Mouse (Mus musculus): ENCODE results near the gene Sema3f. TPM values are rescaled to one million over a fixed set of nuclear protein-coding genes. Genes with fewer than 3 reads are reported as not detected.

Sema3f gene
- polyA plus RNA-seq, 1 experiment from 2014 or later: 3.9 TPM

DNA sequence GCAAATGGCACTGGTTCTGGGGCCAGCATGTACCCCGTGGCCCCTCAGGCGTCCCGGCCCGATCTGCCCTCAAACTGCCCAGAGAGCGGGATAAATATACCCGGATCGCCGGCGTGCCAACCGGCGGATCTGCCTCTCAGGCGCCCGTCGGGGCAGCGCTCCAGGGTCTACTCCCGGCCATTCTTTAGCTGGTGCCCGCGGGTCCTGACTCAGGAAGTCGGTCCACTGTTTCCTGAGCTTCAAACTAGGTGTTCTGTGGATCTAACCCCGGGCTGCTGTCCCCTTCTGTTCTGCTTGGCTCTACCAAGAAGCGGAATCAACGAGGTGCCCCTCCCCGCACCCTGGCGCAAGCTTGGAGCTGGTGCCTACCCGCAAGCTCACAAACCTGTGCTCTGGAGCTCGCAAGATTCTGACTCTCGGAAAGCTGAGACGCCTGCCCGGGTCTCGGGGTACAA is 43.5 kb downstream of the Sema3f start:
- Histone ChIP-seq H3K4me1 (replicated peaks; ENCODE audit: control insufficient read depth, insufficient read depth, low read length) (peaks cover 8% of the 10 kb centered on the region), H3K4me2 (replicated peaks; ENCODE audit: low read depth) (peak overlapping the region; percentile 73), H3K9ac (ENCODE audit: low read depth, low read length) (peak overlapping the region; percentile 27; the same call in 1 of the 2 replicates), H3K36me3 (ENCODE audit: control insufficient read depth, insufficient read depth) (no peaks in the 10 kb centered on the region), H3K4me3 (ENCODE audit: low read depth, low read length) (peak overlapping the region; percentile 37), H3K27ac (ENCODE audit: low read depth, low read length) (no peak overlapping the region), H3K9me3 (ENCODE audit: control insufficient read depth) (no peaks in the 10 kb centered on the region), H3K27me3 (replicated peaks; ENCODE audit: control insufficient read depth, insufficient read depth, low read length) (peaks cover 22% of the 10 kb centered on the region)
- 2% methylated on average over 30 of the region's 30 CpGs for WGBS
- no peak for TF ChIP-seq CTCF (IDR thresholded peaks at IDR 0.05; ENCODE audit: low read depth)
- ATAC-seq: peak; percentile 19; the same call in 1 of the 2 replicates

DNA sequence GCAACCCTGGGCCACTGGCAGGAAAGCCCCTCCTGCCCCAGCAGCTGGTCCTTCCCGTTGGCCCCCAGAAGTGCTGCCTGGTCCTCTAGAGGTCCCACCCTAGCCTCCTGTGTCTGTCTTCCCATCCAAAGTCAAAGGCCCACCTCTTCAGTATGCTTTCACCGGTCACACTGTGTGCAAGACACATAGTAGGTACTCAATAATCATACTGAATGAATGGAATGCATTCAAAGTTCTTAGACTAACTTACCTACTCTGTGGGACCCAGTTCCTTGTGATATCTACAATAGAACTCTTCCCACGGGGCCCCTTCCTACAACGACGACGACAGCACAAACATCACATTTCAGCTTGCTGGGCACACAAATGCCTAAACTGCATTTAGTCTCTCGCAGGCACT is 45.0 kb downstream of the Sema3f start:
- H3K4me1 ChIP-seq (replicated peaks; ENCODE audit: control insufficient read depth, insufficient read depth, low read length): peaks cover 11% of the 10 kb centered on the region

DNA sequence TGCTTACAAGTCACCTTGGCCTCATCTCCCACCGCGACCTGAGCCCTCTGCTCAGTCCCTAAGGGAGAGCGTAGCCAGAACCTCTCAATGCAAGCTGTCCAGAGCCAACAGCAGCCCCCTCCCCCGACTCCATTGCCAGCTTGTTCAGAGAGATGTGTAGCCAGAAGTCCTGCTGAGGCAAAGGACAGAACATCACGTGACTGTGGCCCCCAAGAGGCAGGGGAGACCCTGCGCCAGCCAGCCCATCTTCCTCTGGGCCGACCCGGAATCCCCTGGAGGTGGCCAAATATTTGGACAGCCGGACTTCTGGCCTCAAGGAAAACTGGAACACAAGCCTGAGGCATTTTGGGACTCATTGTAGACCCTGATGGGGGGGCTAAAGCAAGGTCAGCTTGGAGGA is 46.8 kb downstream of the Sema3f start:
- TF ChIP-seq CTCF (IDR thresholded peaks at IDR 0.05; ENCODE audit: low read depth): no peak
- H3K36me3 ChIP-seq (ENCODE audit: control insufficient read depth, insufficient read depth): no peaks in the 10 kb centered on the region
- no peak overlapping the region for H3K27ac ChIP-seq (ENCODE audit: low read depth, low read length)
- no peak overlapping the region for H3K4me2 ChIP-seq (replicated peaks; ENCODE audit: low read depth)
- no peak overlapping the region for H3K4me3 ChIP-seq (ENCODE audit: low read depth, low read length)
- H3K27me3 ChIP-seq (replicated peaks; ENCODE audit: control insufficient read depth, insufficient read depth, low read length): peaks cover 22% of the 10 kb centered on the region
- H3K9me3 ChIP-seq (ENCODE audit: control insufficient read depth): no peaks in the 10 kb centered on the region
- H3K4me1 ChIP-seq (replicated peaks; ENCODE audit: control insufficient read depth, insufficient read depth, low read length): peaks cover 11% of the 10 kb centered on the region
- no peak for ATAC-seq
- no peak overlapping the region for H3K9ac ChIP-seq (ENCODE audit: low read depth, low read length)
- 71% methylated on average over 9 of the region's 9 CpGs for WGBS

More for the DNA sequence above, 45.0 kb downstream of the Sema3f start:
- no peaks in the 10 kb centered on the region for H3K9me3 ChIP-seq (ENCODE audit: control insufficient read depth)
- no peak for ATAC-seq
- peaks cover 22% of the 10 kb centered on the region for H3K27me3 ChIP-seq (replicated peaks; ENCODE audit: control insufficient read depth, insufficient read depth, low read length)
- H3K9ac ChIP-seq (ENCODE audit: low read depth, low read length): no peak overlapping the region
- H3K36me3 ChIP-seq (ENCODE audit: control insufficient read depth, insufficient read depth): no peaks in the 10 kb centered on the region
- WGBS: 87% methylated on average over 7 of the region's 7 CpGs
- H3K4me3 ChIP-seq (ENCODE audit: low read depth, low read length): no peak overlapping the region
- no peak overlapping the region for H3K4me2 ChIP-seq (replicated peaks; ENCODE audit: low read depth)
- TF ChIP-seq CTCF (IDR thresholded peaks at IDR 0.05; ENCODE audit: low read depth): no peak
- no peak overlapping the region for H3K27ac ChIP-seq (ENCODE audit: low read depth, low read length)

DNA sequence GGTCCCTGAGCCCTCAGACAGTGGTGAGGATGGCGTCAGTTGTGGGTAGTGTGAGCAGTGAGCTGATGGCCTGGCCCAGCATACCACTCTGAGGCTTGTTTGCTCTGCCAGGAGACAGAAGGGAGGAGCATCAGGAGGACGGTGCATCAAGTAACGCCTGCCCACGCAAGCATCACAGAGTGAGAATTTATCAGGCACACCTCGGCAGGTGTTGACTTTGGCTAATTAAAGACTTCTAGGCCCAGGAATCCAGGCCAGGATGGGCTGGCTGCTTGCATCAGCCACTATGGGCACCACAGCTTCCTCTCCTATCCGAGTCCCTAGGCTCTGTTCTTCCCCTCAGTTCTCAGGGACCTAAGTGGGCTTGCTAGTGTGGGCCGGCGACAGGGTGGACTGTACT is 47.9 kb downstream of the Sema3f start:
- WGBS: 85% methylated on average over 8 of the region's 8 CpGs
- H3K27me3 ChIP-seq (replicated peaks; ENCODE audit: control insufficient read depth, insufficient read depth, low read length): peaks cover 16% of the 10 kb centered on the region
- no peak for ATAC-seq
- H3K4me3 ChIP-seq (ENCODE audit: low read depth, low read length): no peak overlapping the region
- no peak overlapping the region for H3K4me2 ChIP-seq (replicated peaks; ENCODE audit: low read depth)
- no peaks in the 10 kb centered on the region for H3K9me3 ChIP-seq (ENCODE audit: control insufficient read depth)
- peaks cover 14% of the 10 kb centered on the region for H3K4me1 ChIP-seq (replicated peaks; ENCODE audit: control insufficient read depth, insufficient read depth, low read length)
- H3K36me3 ChIP-seq (ENCODE audit: control insufficient read depth, insufficient read depth): no peaks in the 10 kb centered on the region
- H3K9ac ChIP-seq (ENCODE audit: low read depth, low read length): no peak overlapping the region
- H3K27ac ChIP-seq (ENCODE audit: low read depth, low read length): no peak overlapping the region
- TF ChIP-seq CTCF (IDR thresholded peaks at IDR 0.05; ENCODE audit: low read depth): no peak

DNA sequence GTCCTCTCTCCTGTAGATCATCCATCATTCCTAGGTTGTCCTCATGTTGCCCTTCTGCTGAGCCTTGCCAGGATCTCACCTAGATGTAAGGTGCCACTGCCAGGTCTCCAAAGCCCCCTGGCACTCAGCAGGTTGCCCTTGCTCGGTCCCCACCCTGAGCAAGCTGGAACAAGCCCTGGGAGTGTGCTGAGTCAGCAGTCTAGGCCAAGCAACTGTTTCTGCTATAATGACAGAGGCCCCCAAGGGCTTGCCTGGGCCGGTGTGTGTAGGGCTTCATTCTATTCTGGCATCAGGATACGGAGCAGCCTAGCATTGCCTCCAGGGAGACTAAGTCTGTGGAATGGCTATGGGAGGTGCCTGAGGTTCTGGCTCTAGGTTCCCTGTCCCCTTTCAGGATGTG is 49.5 kb downstream of the Sema3f start:
- no peak for ATAC-seq

DNA sequence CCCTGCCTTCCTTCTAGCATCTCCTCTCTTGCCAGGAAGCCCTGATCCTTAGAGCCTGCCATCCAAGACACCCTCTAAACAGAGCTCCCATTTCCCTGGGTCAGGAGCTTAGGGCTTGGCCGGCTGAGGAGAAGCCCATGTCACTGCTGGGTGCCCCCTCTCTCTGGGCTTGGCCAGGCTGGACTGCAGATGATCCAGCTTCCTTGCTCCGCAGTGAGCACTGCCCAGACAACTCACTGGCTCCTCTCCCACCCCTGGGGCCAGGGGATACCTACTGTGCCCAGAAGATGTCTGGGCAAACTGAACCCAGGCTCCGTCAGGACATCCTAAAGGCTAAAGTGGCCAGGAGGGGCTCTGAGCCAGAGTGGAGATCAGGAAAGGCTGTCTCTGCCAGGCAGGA is 50.3 kb downstream of the Sema3f start:
- no peaks in the 10 kb centered on the region for H3K36me3 ChIP-seq (ENCODE audit: control insufficient read depth, insufficient read depth)
- no peak for TF ChIP-seq CTCF (IDR thresholded peaks at IDR 0.05; ENCODE audit: low read depth)
- H3K27me3 ChIP-seq (replicated peaks; ENCODE audit: control insufficient read depth, insufficient read depth, low read length): peaks cover 1% of the 10 kb centered on the region; the same call in 1 of the 2 replicates
- no peaks in the 10 kb centered on the region for H3K9me3 ChIP-seq (ENCODE audit: control insufficient read depth)
- no peak overlapping the region for H3K4me2 ChIP-seq (replicated peaks; ENCODE audit: low read depth)
- H3K4me1 ChIP-seq (replicated peaks; ENCODE audit: control insufficient read depth, insufficient read depth, low read length): 0 out of 2 replicates have a peak, but pooled peaks cover 6% of the 10 kb centered on the region
- H3K9ac ChIP-seq (ENCODE audit: low read depth, low read length): no peak overlapping the region
- H3K27ac ChIP-seq (ENCODE audit: low read depth, low read length): no peak overlapping the region
- 88% methylated on average over 3 of the region's 3 CpGs for WGBS
- ATAC-seq: no peak
- no peak overlapping the region for H3K4me3 ChIP-seq (ENCODE audit: low read depth, low read length)

More for the DNA sequence above, 49.5 kb downstream of the Sema3f start:
- H3K4me1 ChIP-seq (replicated peaks; ENCODE audit: control insufficient read depth, insufficient read depth, low read length): 0 out of 2 replicates have a peak, but pooled peaks cover 6% of the 10 kb centered on the region
- TF ChIP-seq CTCF (IDR thresholded peaks at IDR 0.05; ENCODE audit: low read depth): no peak
- 76% methylated on average over 3 of the region's 3 CpGs for WGBS
- H3K36me3 ChIP-seq (ENCODE audit: control insufficient read depth, insufficient read depth): no peaks in the 10 kb centered on the region
- H3K4me2 ChIP-seq (replicated peaks; ENCODE audit: low read depth): no peak overlapping the region
- no peak overlapping the region for H3K4me3 ChIP-seq (ENCODE audit: low read depth, low read length)
- H3K9ac ChIP-seq (ENCODE audit: low read depth, low read length): no peak overlapping the region
- H3K9me3 ChIP-seq (ENCODE audit: control insufficient read depth): no peaks in the 10 kb centered on the region
- peaks cover 10% of the 10 kb centered on the region for H3K27me3 ChIP-seq (replicated peaks; ENCODE audit: control insufficient read depth, insufficient read depth, low read length)
- H3K27ac ChIP-seq (ENCODE audit: low read depth, low read length): no peak overlapping the region

DNA sequence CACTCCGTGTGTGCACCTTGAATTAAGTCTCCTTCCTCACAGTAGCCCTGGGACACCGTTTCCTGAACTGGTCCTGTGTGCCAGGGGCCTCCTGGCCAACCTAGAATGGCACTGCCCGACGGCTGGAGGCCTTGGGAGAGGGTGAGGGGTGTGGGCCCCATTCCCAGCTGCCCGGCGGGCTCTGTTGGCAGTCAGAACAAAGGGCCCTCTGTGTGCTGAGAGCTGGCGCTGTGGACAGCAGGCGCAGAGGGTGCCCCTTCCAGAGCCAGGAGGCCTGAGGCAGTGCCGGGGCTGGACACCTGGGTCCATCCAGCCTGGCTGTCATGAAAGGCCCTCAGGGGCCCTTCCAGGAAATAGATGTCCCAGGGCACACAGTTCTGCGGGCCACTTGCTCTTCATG is 50.7 kb downstream of the Sema3f start:
- 0 out of 2 replicates have a peak, but pooled peaks cover 6% of the 10 kb centered on the region for H3K4me1 ChIP-seq (replicated peaks; ENCODE audit: control insufficient read depth, insufficient read depth, low read length)
- WGBS: 66% methylated on average over 10 of the region's 10 CpGs
- no peaks in the 10 kb centered on the region for H3K27me3 ChIP-seq (replicated peaks; ENCODE audit: control insufficient read depth, insufficient read depth, low read length)
- H3K36me3 ChIP-seq (ENCODE audit: control insufficient read depth, insufficient read depth): no peaks in the 10 kb centered on the region
- no peak overlapping the region for H3K27ac ChIP-seq (ENCODE audit: low read depth, low read length)
- H3K4me2 ChIP-seq (replicated peaks; ENCODE audit: low read depth): no peak overlapping the region
- H3K9ac ChIP-seq (ENCODE audit: low read depth, low read length): no peak overlapping the region
- ATAC-seq: no peak
- no peaks in the 10 kb centered on the region for H3K9me3 ChIP-seq (ENCODE audit: control insufficient read depth)
- H3K4me3 ChIP-seq (ENCODE audit: low read depth, low read length): no peak overlapping the region
- TF ChIP-seq CTCF (IDR thresholded peaks at IDR 0.05; ENCODE audit: low read depth): no peak
